Mouse (Mus musculus) hindbrain, embryonic 14.5 days (tissue): ENCODE results near the gene Scfd2. TPM values are rescaled to one million over a fixed set of nuclear protein-coding genes. Genes with fewer than 3 reads are reported as not detected.
A peak's percentile ranks its signal among the peaks of the same experiment; 100 is the strongest.

Source experiments
- ATAC-seq: fragments of 200-750 bp; cut with Nextera tagmentation; 2 replicates; pipeline ENCODE4 v1.8.0; 2017; ENCODE audit warnings: moderate number of reproducible peaks, mild to moderate bottlenecking, moderate TSS enrichment, moderate library complexity; ENCODE audit not compliant: low FRiP score
- DNase-seq: peaks from one replicate; pipeline ENCODE4 v3.0.0-alpha.2; 2015; ENCODE audit warnings: low spot score
- H3K27ac ChIP-seq: fragments of 300-500 bp; sonication (generic); 2 replicates; pipeline ENCODE4 v1.5.1; 2014; ENCODE audit warnings: mild to moderate bottlenecking, moderate library complexity
- H3K27me3 ChIP-seq: fragments of 300-500 bp; sonication (generic); 2 replicates; pipeline ENCODE4 v1.6.1; 2014; ENCODE audit warnings: mild to moderate bottlenecking, low read length, mixed read lengths; ENCODE audit not compliant: control insufficient read depth, insufficient read depth
- H3K36me3 ChIP-seq: fragments of 300-500 bp; sonication (generic); replicated peaks from 2 replicates; pipeline ENCODE4 v1.6.1; 2014; ENCODE audit not compliant: control insufficient read depth, insufficient read depth
- H3K4me1 ChIP-seq: fragments of 300-500 bp; sonication (generic); replicated peaks from 2 replicates; pipeline ENCODE4 v1.6.1; 2014; ENCODE audit warnings: antibody characterized with exemption, low read length, mixed read lengths; ENCODE audit not compliant: control insufficient read depth, insufficient read depth
- H3K4me2 ChIP-seq: fragments of 300-500 bp; sonication (generic); replicated peaks from 2 replicates; pipeline ENCODE4 v1.6.1; 2014; ENCODE audit warnings: mild to moderate bottlenecking, moderate library complexity
- H3K4me3 ChIP-seq: fragments of 300-500 bp; sonication (generic); replicated peaks from 2 replicates; pipeline ENCODE4 v1.5.1; 2014; ENCODE audit warnings: mild to moderate bottlenecking, low read length
- H3K9ac ChIP-seq: fragments of 300-500 bp; sonication (generic); 2 replicates; pipeline ENCODE4 v1.6.1; 2014
- H3K9me3 ChIP-seq: fragments of 300-500 bp; sonication (generic); 2 replicates; pipeline ENCODE4 v1.6.1; 2016; ENCODE audit warnings: low read length; ENCODE audit not compliant: control insufficient read depth
- WGBS: fragments of 180-500 bp; shearing (Covaris S2); extraction: QIAGEN DNeasy Blood & Tissue Kit; methylation state at CpG from one replicate; pipeline ENCODE4 v1.1.7; 2014; 5-methylcytosine and 5-hydroxymethylcytosine counted together
- polyA plus RNA-seq: library from polyadenylated mRNA; unstranded; fragments of >200 nt; fragmentation: Nextera tagmentation; extraction: Ambion mirVana; gene quantifications from 2 replicates; pipeline ENCODE4 v1.2.1, GENCODE M21; 2014

The Scfd2 gene
- polyA plus RNA-seq, 1 experiment from 2014 or later, result 18.8 TPM

GRCm38 (mm10) chr5:74171768-74172167 lies 359.8 kb downstream of the Scfd2 start:
- no peaks in the 10 kb centered on the region for H3K27me3 ChIP-seq
- no peak overlapping the region for H3K9ac ChIP-seq
- H3K4me3 ChIP-seq, result no peak overlapping the region
- H3K36me3 ChIP-seq, result no peaks in the 10 kb centered on the region
- 0 out of 2 replicates have a peak, but pooled peaks cover 13% of the 10 kb centered on the region for H3K4me1 ChIP-seq
- no peaks in the 10 kb centered on the region for H3K9me3 ChIP-seq
- H3K27ac ChIP-seq, result no peak overlapping the region
- H3K4me2 ChIP-seq, result no peak overlapping the region
- DNase-seq (no peak), ATAC-seq (no peak)
- WGBS, result 73% methylated on average over 9 of the region's 9 CpGs

GRCm38 (mm10) chr5:74168085-74168484 lies 363.5 kb downstream of the Scfd2 start:
- 90% methylated on average over 3 of the region's 3 CpGs for WGBS
- H3K4me3 ChIP-seq, result no peak overlapping the region
- ATAC-seq (no peak), DNase-seq (no peak)
- no peak overlapping the region for H3K27ac ChIP-seq
- H3K9me3 ChIP-seq, result no peaks in the 10 kb centered on the region
- H3K27me3 ChIP-seq, result no peaks in the 10 kb centered on the region
- H3K4me2 ChIP-seq, result no peak overlapping the region
- H3K4me1 ChIP-seq, result 0 out of 2 replicates have a peak, but pooled peaks cover 1% of the 10 kb centered on the region
- no peaks in the 10 kb centered on the region for H3K36me3 ChIP-seq
- no peak overlapping the region for H3K9ac ChIP-seq

GRCm38 (mm10) chr5:74166642-74167041 lies 364.9 kb downstream of the Scfd2 start:
- H3K36me3 ChIP-seq, result no peaks in the 10 kb centered on the region
- no peak overlapping the region for H3K27ac ChIP-seq
- H3K27me3 ChIP-seq, result no peaks in the 10 kb centered on the region
- H3K4me3 ChIP-seq, result no peak overlapping the region
- H3K4me1 ChIP-seq, result peaks cover 8% of the 10 kb centered on the region
- no peak overlapping the region for H3K4me2 ChIP-seq
- no peak for ATAC-seq
- H3K9me3 ChIP-seq, result no peaks in the 10 kb centered on the region
- WGBS, result 98% methylated on average over 3 of the region's 3 CpGs
- no peak for DNase-seq
- no peak overlapping the region for H3K9ac ChIP-seq

- Histone ChIP-seq H3K27me3 (no peaks in the 10 kb centered on the region), H3K9ac (no peak overlapping the region), H3K4me2 (no peak overlapping the region), H3K27ac (no peak overlapping the region), H3K4me3 (no peak overlapping the region), H3K36me3 (no peaks in the 10 kb centered on the region), H3K9me3 (no peaks in the 10 kb centered on the region), H3K4me1 (peaks cover 13% of the 10 kb centered on the region)
- no peak for DNase-seq
- no peak for ATAC-seq
- WGBS, result 92% methylated on average over 7 of the region's 7 CpGs
Measured at GRCm38 (mm10) chr5:74164547-74164946, 367.0 kb downstream of the Scfd2 start.

GRCm38 (mm10) chr5:74163141-74163540 lies 368.4 kb downstream of the Scfd2 start:
- Histone ChIP-seq H3K27ac (no peak overlapping the region), H3K9me3 (no peaks in the 10 kb centered on the region), H3K4me1 (peaks cover 13% of the 10 kb centered on the region), H3K27me3 (no peaks in the 10 kb centered on the region), H3K36me3 (no peaks in the 10 kb centered on the region), H3K4me3 (no peak overlapping the region), H3K4me2 (no peak overlapping the region), H3K9ac (no peak overlapping the region)
- DNase-seq, result no peak
- no peak for ATAC-seq
- 79% methylated on average over 6 of the region's 6 CpGs for WGBS

- Histone ChIP-seq H3K9ac (0 out of 2 replicates have a peak overlapping the region, but pooled peaks have one; percentile 33), H3K4me3 (no peak overlapping the region), H3K27me3 (no peaks in the 10 kb centered on the region), H3K36me3 (no peaks in the 10 kb centered on the region), H3K27ac (no peak overlapping the region), H3K4me2 (peak overlapping the region; percentile 47), H3K9me3 (no peaks in the 10 kb centered on the region), H3K4me1 (peaks cover 13% of the 10 kb centered on the region)
- ATAC-seq (0 out of 2 replicates have a peak, but pooled peaks have one; percentile 21), DNase-seq (no peak)
- 43% methylated on average over 3 of the region's 3 CpGs for WGBS
Measured at GRCm38 (mm10) chr5:74162013-74162412, 369.5 kb downstream of the Scfd2 start.

GRCm38 (mm10) chr5:74161297-74161926 lies 370.1 kb downstream of the Scfd2 start:
- DNase-seq, result no peak
- H3K4me1 ChIP-seq, result peaks cover 13% of the 10 kb centered on the region
- H3K4me3 ChIP-seq, result no peak overlapping the region
- no peaks in the 10 kb centered on the region for H3K36me3 ChIP-seq
- WGBS, result 17% methylated on average over 15 of the region's 15 CpGs
- peak overlapping the region; percentile 47 for H3K4me2 ChIP-seq
- H3K9me3 ChIP-seq, result no peaks in the 10 kb centered on the region
- no peak overlapping the region for H3K27ac ChIP-seq
- peak; percentile 60; the same call in 1 of the 2 replicates for ATAC-seq
- no peaks in the 10 kb centered on the region for H3K27me3 ChIP-seq
- H3K9ac ChIP-seq, result peak overlapping the region; percentile 33; the same call in 1 of the 2 replicates

- H3K36me3 ChIP-seq, result no peaks in the 10 kb centered on the region
- no peak overlapping the region for H3K4me2 ChIP-seq
- no peak for DNase-seq
- peaks cover 13% of the 10 kb centered on the region for H3K4me1 ChIP-seq
- no peaks in the 10 kb centered on the region for H3K27me3 ChIP-seq
- H3K9ac ChIP-seq, result no peak overlapping the region
- WGBS, result 84% methylated on average over 4 of the region's 4 CpGs
- H3K4me3 ChIP-seq, result no peak overlapping the region
- ATAC-seq, result no peak
- H3K27ac ChIP-seq, result no peak overlapping the region
- H3K9me3 ChIP-seq, result no peaks in the 10 kb centered on the region
Measured at GRCm38 (mm10) chr5:74160349-74160748, 371.2 kb downstream of the Scfd2 start.

- Histone ChIP-seq H3K36me3 (no peaks in the 10 kb centered on the region), H3K4me3 (no peak overlapping the region), H3K27ac (no peak overlapping the region), H3K4me1 (peaks cover 13% of the 10 kb centered on the region), H3K4me2 (no peak overlapping the region), H3K9me3 (no peaks in the 10 kb centered on the region), H3K27me3 (no peaks in the 10 kb centered on the region), H3K9ac (no peak overlapping the region)
- ATAC-seq, result no peak
- DNase-seq, result no peak
- 70% methylated on average over 7 of the region's 7 CpGs for WGBS
Measured at GRCm38 (mm10) chr5:74159906-74160305, 371.7 kb downstream of the Scfd2 start.
